Mouse (Mus musculus): ENCODE results near the gene Ppp1r14a. TPM values are rescaled to one million over a fixed set of nuclear protein-coding genes. Genes with fewer than 3 reads are reported as not detected.

Gene Ppp1r14a
- polyA plus RNA-seq, 1 experiment from 2014 or later, result 37.0 TPM

DNA sequence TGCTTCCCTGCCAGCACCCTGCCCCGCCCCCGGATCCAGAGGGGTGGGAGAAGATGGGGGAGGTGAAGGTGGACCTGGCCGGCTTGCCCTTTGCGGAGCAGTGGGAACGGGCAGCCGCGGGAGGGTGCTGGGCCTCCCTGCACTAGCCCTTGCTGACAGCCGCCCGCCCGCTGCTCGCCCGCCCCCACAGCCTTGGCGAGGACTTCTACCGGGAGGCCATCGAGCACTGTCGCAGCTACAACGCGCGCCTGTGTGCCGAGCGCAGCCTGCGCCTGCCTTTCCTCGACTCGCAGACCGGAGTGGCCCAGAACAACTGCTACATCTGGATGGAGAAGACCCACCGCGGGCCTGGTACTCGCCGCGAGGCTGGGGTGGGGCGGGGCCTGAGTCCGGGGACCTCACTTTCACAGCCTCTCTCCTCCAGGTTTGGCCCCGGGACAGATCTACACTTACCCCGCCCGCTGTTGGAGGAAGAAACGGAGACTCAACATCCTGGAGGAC lies 20.2 kb downstream of the Ppp1r14a start:
- WGBS, result under 1% methylated on average over 35 of the region's 36 CpGs
- H3K4me1 ChIP-seq (replicated peaks; ENCODE audit: control insufficient read depth, insufficient read depth, low read length), result no peaks in the 10 kb centered on the region; the same call in 1 of the 2 replicates
- H3K9ac ChIP-seq (ENCODE audit: low read depth, low read length), result peak overlapping the region; percentile 38
- H3K36me3 ChIP-seq (ENCODE audit: control insufficient read depth, insufficient read depth), result no peaks in the 10 kb centered on the region
- no peak overlapping the region for H3K27ac ChIP-seq (ENCODE audit: low read depth, low read length)
- peak overlapping the region; percentile 44 for H3K4me3 ChIP-seq (ENCODE audit: low read depth, low read length)
- peak; percentile 18; the same call in 1 of the 2 replicates for TF ChIP-seq CTCF (IDR thresholded peaks at IDR 0.05; ENCODE audit: low read depth)
- peaks cover 27% of the 10 kb centered on the region for H3K27me3 ChIP-seq (replicated peaks; ENCODE audit: control insufficient read depth, insufficient read depth, low read length)
- ATAC-seq, result peak; percentile 4; the same call in 1 of the 2 replicates
- H3K4me2 ChIP-seq (replicated peaks; ENCODE audit: low read depth), result peak overlapping the region; percentile 83
- no peaks in the 10 kb centered on the region for H3K9me3 ChIP-seq (ENCODE audit: control insufficient read depth)

DNA sequence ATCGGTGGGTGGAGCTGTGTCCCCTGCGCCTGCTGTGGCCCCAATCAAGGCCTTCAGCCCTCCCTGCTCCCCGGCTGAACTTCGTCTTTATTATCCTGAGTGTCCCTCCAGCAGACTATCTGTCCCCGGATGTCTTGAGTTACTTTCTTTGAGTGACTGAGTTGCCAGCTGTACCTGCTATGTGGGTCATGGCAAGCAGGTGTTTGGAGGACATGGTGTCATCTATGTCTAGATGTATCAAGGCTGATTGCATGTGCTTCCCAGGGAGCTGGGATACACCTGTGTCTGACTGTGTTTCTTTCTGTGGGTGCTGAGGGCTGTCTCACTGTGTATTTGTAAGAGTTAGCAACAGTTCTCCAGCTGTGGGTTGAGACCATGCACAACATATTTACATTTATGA lies 20.6 kb downstream of the Ppp1r14a start:
- Histone ChIP-seq H3K4me2 (replicated peaks; ENCODE audit: low read depth) (peak overlapping the region; percentile 83), H3K9ac (ENCODE audit: low read depth, low read length) (peak overlapping the region; percentile 38; the same call in 1 of the 2 replicates), H3K9me3 (ENCODE audit: control insufficient read depth) (no peaks in the 10 kb centered on the region), H3K4me1 (replicated peaks; ENCODE audit: control insufficient read depth, insufficient read depth, low read length) (no peaks in the 10 kb centered on the region; the same call in 1 of the 2 replicates), H3K36me3 (ENCODE audit: control insufficient read depth, insufficient read depth) (no peaks in the 10 kb centered on the region), H3K4me3 (ENCODE audit: low read depth, low read length) (peak overlapping the region; percentile 44), H3K27ac (ENCODE audit: low read depth, low read length) (no peak overlapping the region), H3K27me3 (replicated peaks; ENCODE audit: control insufficient read depth, insufficient read depth, low read length) (peaks cover 23% of the 10 kb centered on the region)
- no peak for ATAC-seq
- WGBS, result 8% methylated on average over 5 of the region's 5 CpGs
- TF ChIP-seq CTCF (IDR thresholded peaks at IDR 0.05; ENCODE audit: low read depth), result no peak

DNA sequence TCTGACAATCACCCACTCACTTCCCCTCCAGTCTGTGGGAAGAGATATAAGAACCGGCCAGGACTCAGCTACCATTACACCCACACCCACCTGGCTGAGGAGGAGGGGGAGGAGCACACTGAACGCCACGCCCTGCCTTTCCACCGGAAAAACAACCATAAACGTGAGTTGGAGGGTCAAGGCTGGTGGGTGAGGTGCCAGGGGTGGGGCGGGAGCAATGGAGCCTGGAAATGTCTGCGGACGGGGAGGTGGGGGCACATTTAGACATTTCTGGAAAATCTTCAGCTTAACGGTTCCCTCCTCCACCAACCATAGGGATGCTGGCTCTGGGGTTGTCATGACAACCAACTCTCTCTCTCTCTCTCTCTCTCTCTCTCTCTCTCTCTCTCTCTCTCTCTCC lies 23.9 kb downstream of the Ppp1r14a start:
- Histone ChIP-seq H3K9ac (ENCODE audit: low read depth, low read length) (no peak overlapping the region), H3K27me3 (replicated peaks; ENCODE audit: control insufficient read depth, insufficient read depth, low read length) (0 out of 2 replicates have a peak, but pooled peaks cover 8% of the 10 kb centered on the region), H3K36me3 (ENCODE audit: control insufficient read depth, insufficient read depth) (no peaks in the 10 kb centered on the region), H3K9me3 (ENCODE audit: control insufficient read depth) (no peaks in the 10 kb centered on the region), H3K4me2 (replicated peaks; ENCODE audit: low read depth) (no peak overlapping the region), H3K4me1 (replicated peaks; ENCODE audit: control insufficient read depth, insufficient read depth, low read length) (peaks cover 6% of the 10 kb centered on the region; the same call in 1 of the 2 replicates), H3K27ac (ENCODE audit: low read depth, low read length) (no peak overlapping the region), H3K4me3 (ENCODE audit: low read depth, low read length) (no peak overlapping the region)
- no peak for TF ChIP-seq CTCF (IDR thresholded peaks at IDR 0.05; ENCODE audit: low read depth)
- WGBS, result 31% methylated on average over 7 of the region's 9 CpGs
- no peak for ATAC-seq

DNA sequence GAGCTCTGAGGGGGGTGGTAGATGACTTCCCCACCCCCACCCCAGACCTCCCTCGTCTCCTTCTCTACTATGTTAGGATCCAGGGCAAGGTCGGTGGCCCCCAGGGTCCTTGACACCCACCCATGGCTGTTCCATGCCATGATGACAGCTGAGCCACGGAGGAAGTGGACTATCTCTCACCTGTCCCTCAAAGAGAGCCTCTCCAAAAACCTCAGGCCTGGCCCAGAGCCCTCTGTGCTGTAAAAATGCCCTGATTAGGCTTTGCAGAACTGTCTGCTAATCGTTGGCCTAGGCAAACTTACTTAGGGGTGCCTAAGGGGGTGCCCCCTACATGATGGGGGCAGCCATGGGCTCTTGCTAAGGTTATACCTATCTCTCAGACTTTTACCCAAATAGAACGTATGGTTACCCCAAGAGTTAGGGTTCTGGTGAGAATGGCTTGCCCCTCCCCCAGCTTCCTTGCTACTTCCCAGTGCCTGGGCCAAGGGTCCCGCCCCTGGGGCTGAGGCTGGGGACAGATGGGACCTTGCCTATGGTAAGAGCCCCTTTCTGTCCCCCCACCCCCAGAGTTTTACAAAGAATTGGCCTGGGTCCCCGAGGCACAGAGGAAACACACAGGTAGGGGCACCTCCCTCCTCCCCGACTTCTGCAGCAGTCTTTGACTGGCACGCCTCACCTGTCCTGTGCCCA lies 24.6 kb downstream of the Ppp1r14a start:
- Histone ChIP-seq H3K9ac (ENCODE audit: low read depth, low read length) (no peak overlapping the region), H3K36me3 (ENCODE audit: control insufficient read depth, insufficient read depth) (no peaks in the 10 kb centered on the region)
- ATAC-seq, result no peak

DNA sequence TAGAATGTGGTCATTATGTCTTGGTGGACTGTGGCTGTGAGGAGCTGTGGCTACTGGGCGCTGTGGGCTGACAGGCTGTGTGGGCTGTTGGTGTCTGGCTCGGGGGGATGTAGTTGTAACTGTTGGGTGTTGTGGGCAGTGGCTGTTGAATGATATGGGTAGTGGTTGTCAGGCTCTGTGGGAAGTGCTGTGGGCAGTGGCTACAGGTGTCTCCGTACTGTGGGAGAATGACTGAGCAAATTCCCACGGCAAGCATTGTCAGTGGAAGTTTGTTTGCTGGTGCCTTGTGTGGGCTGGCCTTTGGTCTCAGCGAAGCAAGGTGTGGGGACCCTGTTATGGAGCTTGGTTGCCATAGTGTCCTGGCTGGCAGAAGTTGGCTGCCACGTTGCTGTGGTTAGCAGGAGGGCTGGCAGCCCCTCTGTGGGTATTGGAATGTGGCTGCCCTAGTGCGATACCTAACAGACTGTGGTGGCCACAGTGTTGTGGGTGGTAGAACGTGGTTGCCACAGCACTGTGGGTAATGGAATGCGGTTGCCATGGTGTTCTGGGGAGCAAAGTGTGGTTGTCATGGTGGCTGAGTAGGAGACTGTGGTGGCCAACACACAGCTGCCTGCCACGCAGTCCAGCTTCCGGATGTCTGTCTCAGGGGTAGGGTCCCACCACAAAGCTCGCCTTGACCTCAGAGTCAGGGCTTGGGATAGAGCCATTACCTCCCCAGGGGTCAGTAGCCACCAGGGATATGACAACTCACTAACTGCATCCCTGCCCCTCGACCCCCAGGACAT lies 25.9 kb downstream of the Ppp1r14a start:
- Histone ChIP-seq H3K27ac (ENCODE audit: low read depth, low read length) (no peak overlapping the region), H3K27me3 (replicated peaks; ENCODE audit: control insufficient read depth, insufficient read depth, low read length) (no peaks in the 10 kb centered on the region), H3K4me2 (replicated peaks; ENCODE audit: low read depth) (no peak overlapping the region), H3K36me3 (ENCODE audit: control insufficient read depth, insufficient read depth) (no peaks in the 10 kb centered on the region), H3K4me1 (replicated peaks; ENCODE audit: control insufficient read depth, insufficient read depth, low read length) (peaks cover 6% of the 10 kb centered on the region; the same call in 1 of the 2 replicates), H3K4me3 (ENCODE audit: low read depth, low read length) (no peak overlapping the region), H3K9me3 (ENCODE audit: control insufficient read depth) (no peaks in the 10 kb centered on the region), H3K9ac (ENCODE audit: low read depth, low read length) (no peak overlapping the region)
- WGBS, result 79% methylated on average over 13 of the region's 13 CpGs
- TF ChIP-seq CTCF (IDR thresholded peaks at IDR 0.05; ENCODE audit: low read depth), result no peak
- no peak for ATAC-seq

More for the DNA sequence above, 24.6 kb downstream of the Ppp1r14a start:
- no peak for TF ChIP-seq CTCF (IDR thresholded peaks at IDR 0.05; ENCODE audit: low read depth)
- H3K27me3 ChIP-seq (replicated peaks; ENCODE audit: control insufficient read depth, insufficient read depth, low read length), result 0 out of 2 replicates have a peak, but pooled peaks cover under 1% of the 10 kb centered on the region
- no peak overlapping the region for H3K4me2 ChIP-seq (replicated peaks; ENCODE audit: low read depth)
- peaks cover 6% of the 10 kb centered on the region; the same call in 1 of the 2 replicates for H3K4me1 ChIP-seq (replicated peaks; ENCODE audit: control insufficient read depth, insufficient read depth, low read length)
- no peaks in the 10 kb centered on the region for H3K9me3 ChIP-seq (ENCODE audit: control insufficient read depth)
- WGBS, result 54% methylated on average over 9 of the region's 9 CpGs
- no peak overlapping the region for H3K4me3 ChIP-seq (ENCODE audit: low read depth, low read length)
- H3K27ac ChIP-seq (ENCODE audit: low read depth, low read length), result no peak overlapping the region

DNA sequence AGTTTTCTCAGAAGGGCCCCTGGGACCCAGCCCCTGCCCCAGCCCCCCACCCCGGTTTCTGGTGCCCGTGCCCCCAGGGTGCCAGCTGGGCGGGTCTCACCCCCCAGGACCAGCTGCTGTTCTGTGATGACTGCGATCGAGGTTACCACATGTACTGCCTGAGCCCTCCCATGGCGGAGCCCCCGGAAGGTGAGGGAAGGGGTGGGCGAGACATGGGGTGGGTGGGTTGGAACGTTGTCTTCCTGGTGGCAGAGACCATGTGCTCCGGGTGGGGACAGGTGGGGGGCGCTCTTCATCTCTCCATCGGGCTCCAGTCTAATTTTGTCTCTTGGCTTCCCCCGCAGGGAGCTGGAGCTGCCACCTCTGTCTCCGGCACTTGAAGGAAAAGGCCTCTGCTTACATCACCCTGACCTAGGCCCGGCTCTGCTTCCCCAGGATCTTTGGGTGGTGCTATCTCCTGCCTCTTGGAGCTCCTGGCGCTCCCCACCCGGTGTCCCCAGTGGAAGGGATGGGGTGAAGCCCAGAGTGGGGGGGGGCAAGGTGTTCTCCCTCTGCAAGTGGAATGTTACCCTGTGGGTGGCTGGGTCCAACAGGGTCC lies 27.1 kb downstream of the Ppp1r14a start:
- Histone ChIP-seq H3K9ac (ENCODE audit: low read depth, low read length) (no peak overlapping the region), H3K9me3 (ENCODE audit: control insufficient read depth) (no peaks in the 10 kb centered on the region), H3K36me3 (ENCODE audit: control insufficient read depth, insufficient read depth) (peaks cover 6% of the 10 kb centered on the region; the same call in 1 of the 2 replicates), H3K27me3 (replicated peaks; ENCODE audit: control insufficient read depth, insufficient read depth, low read length) (no peaks in the 10 kb centered on the region), H3K4me1 (replicated peaks; ENCODE audit: control insufficient read depth, insufficient read depth, low read length) (peaks cover 6% of the 10 kb centered on the region; the same call in 1 of the 2 replicates), H3K4me2 (replicated peaks; ENCODE audit: low read depth) (no peak overlapping the region), H3K4me3 (ENCODE audit: low read depth, low read length) (no peak overlapping the region), H3K27ac (ENCODE audit: low read depth, low read length) (no peak overlapping the region)
- TF ChIP-seq CTCF (IDR thresholded peaks at IDR 0.05; ENCODE audit: low read depth), result no peak
- ATAC-seq, result no peak
- 72% methylated on average over 17 of the region's 17 CpGs for WGBS

Measured in intestine, postnatal 0 days (tissue).